Mouse (Mus musculus) lung, adult 2 months (tissue): ENCODE measurements at regions not wholly inside any gene's neighbourhood (a gene's known extent, or its start where the extent isn't known, plus 50 kb on each side); places are given as distances from the start of the nearest gene placed in this dataset.

Experiments used
- CTCF ChIP-seq: fragments of 200-500 bp; IDR thresholded peaks from 2 replicates; pipeline ENCODE4 v1.5.1; 2011; ENCODE audit warnings: mild to moderate bottlenecking, low read length, control low read depth; ENCODE audit not compliant: insufficient read depth
- POLR2A ChIP-seq: fragments of 200-500 bp; IDR thresholded peaks from 2 replicates; pipeline ENCODE4 v1.6.1; 2011; ENCODE audit warnings: low read depth, mild to moderate bottlenecking, control low read depth, low read length, borderline replicate concordance; ENCODE audit errors: extremely low read depth

DNA sequence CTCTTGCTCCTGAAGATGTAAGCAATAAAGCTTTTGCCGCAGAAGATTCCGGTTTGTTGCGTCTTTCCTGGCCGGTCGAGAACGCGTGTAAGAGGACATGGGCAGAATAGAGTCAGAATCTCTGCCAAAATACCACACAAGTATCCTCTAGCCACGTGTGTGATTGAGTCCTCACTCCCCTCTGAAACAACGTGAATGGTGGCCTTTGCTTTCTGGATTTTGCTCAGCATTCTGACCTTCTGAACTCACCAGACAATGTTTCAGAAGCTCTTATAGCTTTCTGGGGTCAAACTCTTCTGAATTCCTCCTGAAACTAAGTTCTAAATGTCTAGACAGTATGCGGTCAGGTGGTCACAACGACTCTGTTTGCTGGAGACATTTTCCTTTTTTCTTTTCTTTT, 202.0 kb upstream of the Btg1 start:
- no peak for TF ChIP-seq CTCF
- TF ChIP-seq POLR2A = no peak
